Mouse (Mus musculus) MEL (cell line): Measurements from ENCODE around the gene Kif4. TPM values are rescaled to one million over a fixed set of nuclear protein-coding genes. Genes with fewer than 3 reads are reported as not detected.

ENCODE experiments used
- DNase-seq: peaks from one replicate; pipeline ENCODE4 v3.0.0; 2011; ENCODE audit warnings: low read depth, low spot score
- H3K27ac ChIP-seq: 2 replicates; pipeline ENCODE4 v1.5.1; 2012; ENCODE audit warnings: low read depth, mild to moderate bottlenecking, control low read depth, low read length, moderate library complexity; ENCODE audit not compliant: control insufficient read depth
- H3K27me3 ChIP-seq, 2 experiments: fragments of 150-350 bp in 1 of 2; sonication (generic) in 1 of 2; 2 replicates each; pipeline ENCODE4 v1.6.1; 2012; ENCODE audit warnings: low read length in 2 of 2, mild to moderate bottlenecking in 2 of 2, improper control_type of control experiment in 1 of 2, moderate library complexity in 1 of 2; ENCODE audit not compliant: insufficient read depth in 2 of 2, control insufficient read depth in 1 of 2
- H3K36me3 ChIP-seq, 2 experiments: 2 replicates each; pipeline ENCODE4 v1.6.1; 2012 to 2014; ENCODE audit warnings: low read length in 2 of 2, improper control_type of control experiment in 1 of 2, inconsistent platforms in 1 of 2, mild to moderate bottlenecking in 1 of 2; ENCODE audit not compliant: insufficient read depth in 2 of 2, control insufficient read depth in 1 of 2
- H3K4me1 ChIP-seq, 2 experiments: fragments of 150-350 bp in 1 of 2; sonication (generic) in 1 of 2; 2 replicates each; pipeline ENCODE4 v1.6.1; 2012; ENCODE audit warnings: low read length in 2 of 2, improper control_type of control experiment in 1 of 2, mild to moderate bottlenecking in 1 of 2; ENCODE audit not compliant: insufficient read depth in 2 of 2, control insufficient read depth in 1 of 2
- H3K4me3 ChIP-seq, 2 experiments: fragments of 150-350 bp in 1 of 2; sonication (generic) in 1 of 2; 2 replicates each; pipeline ENCODE4 v1.5.1; 2012; ENCODE audit warnings: low read depth in 2 of 2, low read length in 2 of 2, mild to moderate bottlenecking in 2 of 2, moderate library complexity in 2 of 2, control low read depth in 1 of 2, improper control_type of control experiment in 1 of 2; ENCODE audit not compliant: control insufficient read depth in 1 of 2, insufficient read depth in 1 of 2
- H3K79me2 ChIP-seq: 2 replicates; pipeline ENCODE4 v1.6.1; 2012; ENCODE audit warnings: mild to moderate bottlenecking, low read length, moderate library complexity; ENCODE audit not compliant: control insufficient read depth, poor library complexity, insufficient read depth
- H3K9ac ChIP-seq: 2 replicates; pipeline ENCODE4 v1.6.1; 2012; ENCODE audit warnings: low read depth, mild to moderate bottlenecking, control low read depth, low read length, moderate library complexity; ENCODE audit not compliant: control insufficient read depth, poor library complexity, severe bottlenecking
- H3K9me3 ChIP-seq: fragments of 150-350 bp; sonication (generic); replicated peaks from 2 replicates; pipeline ENCODE4 v1.6.1; 2012; ENCODE audit warnings: mild to moderate bottlenecking, low read length, improper control_type of control experiment, moderate library complexity; ENCODE audit not compliant: insufficient read depth
- CHD1 ChIP-seq: IDR thresholded peaks from 2 replicates; pipeline ENCODE4 v1.6.1; 2012; ENCODE audit warnings: low read depth, mild to moderate bottlenecking, inconsistent platforms, low read length, improper control_type of control experiment
- CHD2 ChIP-seq: IDR thresholded peaks from 2 replicates; pipeline ENCODE4 v1.6.1; 2011; ENCODE audit warnings: low read length, improper control_type of control experiment
- CTCF ChIP-seq, 3 experiments: IDR thresholded peaks in 2 of 3; conservative IDR thresholded peaks in 1 of 3; 2 replicates each; pipeline ENCODE4 v1.5.1; 2011 to 2012; ENCODE audit warnings: low read length in 3 of 3, low read depth in 2 of 3, mild to moderate bottlenecking in 2 of 3, improper control_type of control experiment in 1 of 3, inconsistent platforms in 1 of 3, mixed read lengths in 1 of 3, moderate library complexity in 1 of 3; ENCODE audit not compliant: control insufficient read depth in 1 of 3, insufficient read depth in 1 of 3, poor library complexity in 1 of 3, severe bottlenecking in 1 of 3
- E2F4 ChIP-seq: IDR thresholded peaks from 2 replicates; pipeline ENCODE4 v1.6.1; 2011; ENCODE audit warnings: low read depth, low read length, improper control_type of control experiment, borderline replicate concordance
- ELF1 ChIP-seq: IDR thresholded peaks from 2 replicates; pipeline ENCODE4 v1.6.1; 2014; ENCODE audit warnings: low read depth, mild to moderate bottlenecking, inconsistent platforms, low read length, improper control_type of control experiment, moderate library complexity
- EP300 ChIP-seq, 2 experiments: IDR thresholded peaks; 2 replicates each; pipeline ENCODE4 v1.6.1; 2011; ENCODE audit warnings: improper control_type of control experiment in 2 of 2, low read length in 2 of 2, low read depth in 1 of 2, mild to moderate bottlenecking in 1 of 2
- GABPA ChIP-seq: IDR thresholded peaks from 2 replicates; pipeline ENCODE4 v1.6.1; 2012; ENCODE audit warnings: low read depth, mild to moderate bottlenecking, inconsistent platforms, low read length, improper control_type of control experiment, moderate library complexity
- GATA1 ChIP-seq: IDR thresholded peaks from 2 replicates; pipeline ENCODE4 v1.6.1; 2011; ENCODE audit warnings: low read depth, low read length, improper control_type of control experiment
- KAT2A ChIP-seq: conservative IDR thresholded peaks from 2 replicates; pipeline ENCODE4 v1.6.1; 2012; ENCODE audit warnings: low read depth, low read length, improper control_type of control experiment, inconsistent platforms
- MXI1 ChIP-seq: IDR thresholded peaks from 2 replicates; pipeline ENCODE4 v1.6.1; 2011; ENCODE audit warnings: mild to moderate bottlenecking, low read depth, low read length, improper control_type of control experiment
- POLR2A ChIP-seq, 2 experiments: IDR thresholded peaks; 2 replicates each; pipeline ENCODE4 v1.6.1; 2011 to 2012; ENCODE audit warnings: low read length in 2 of 2, mild to moderate bottlenecking in 2 of 2, control low read depth in 1 of 2, improper control_type of control experiment in 1 of 2, low read depth in 1 of 2, moderate library complexity in 1 of 2; ENCODE audit not compliant: control insufficient read depth in 1 of 2, insufficient read depth in 1 of 2, poor library complexity in 1 of 2
- POLR2AphosphoS2 ChIP-seq: IDR thresholded peaks from 2 replicates; pipeline ENCODE4 v1.6.1; 2011; ENCODE audit warnings: low read length, improper control_type of control experiment
- RAD21 ChIP-seq: IDR thresholded peaks from 2 replicates; pipeline ENCODE4 v1.6.1; 2011; ENCODE audit warnings: mild to moderate bottlenecking, low read depth, low read length, improper control_type of control experiment
- RCOR1 ChIP-seq: IDR thresholded peaks from 2 replicates; pipeline ENCODE4 v1.6.1; 2012; ENCODE audit warnings: low read depth, mild to moderate bottlenecking, inconsistent platforms, low read length, improper control_type of control experiment
- SIN3A ChIP-seq: IDR thresholded peaks from 2 replicates; pipeline ENCODE4 v1.6.1; 2012; ENCODE audit warnings: low read length, improper control_type of control experiment, inconsistent platforms
- SMC3 ChIP-seq: IDR thresholded peaks from 2 replicates; pipeline ENCODE4 v1.6.1; 2011; ENCODE audit warnings: low read depth, low read length, improper control_type of control experiment
- TCF12 ChIP-seq: IDR thresholded peaks from 2 replicates; pipeline ENCODE4 v1.6.1; 2014; ENCODE audit warnings: low read depth, mild to moderate bottlenecking, inconsistent platforms, low read length, improper control_type of control experiment, moderate library complexity
- USF1 ChIP-seq: IDR thresholded peaks from 2 replicates; pipeline ENCODE4 v1.6.1; 2014; ENCODE audit warnings: low read depth, mild to moderate bottlenecking, inconsistent platforms, low read length, improper control_type of control experiment, moderate library complexity
- USF2 ChIP-seq, 2 experiments: IDR thresholded peaks; 2 replicates each; pipeline ENCODE4 v1.6.1; 2011 to 2012; ENCODE audit warnings: improper control_type of control experiment in 2 of 2, low read length in 2 of 2, borderline replicate concordance in 1 of 2, inconsistent platforms in 1 of 2, low read depth in 1 of 2, mild to moderate bottlenecking in 1 of 2; ENCODE audit not compliant: insufficient read depth in 1 of 2
- ZC3H11A ChIP-seq: IDR thresholded peaks from 2 replicates; pipeline ENCODE4 v1.6.1; 2012; ENCODE audit warnings: low read depth, mild to moderate bottlenecking, inconsistent platforms, low read length, improper control_type of control experiment
- ZKSCAN1 ChIP-seq: IDR thresholded peaks from 2 replicates; pipeline ENCODE4 v1.6.1; 2012; ENCODE audit warnings: low read depth, mild to moderate bottlenecking, inconsistent platforms, low read length, improper control_type of control experiment, moderate library complexity
- ZMIZ1 ChIP-seq: IDR thresholded peaks from 2 replicates; pipeline ENCODE4 v1.6.1; 2012; ENCODE audit warnings: low read depth, mild to moderate bottlenecking, inconsistent platforms, low read length, improper control_type of control experiment, moderate library complexity
- ZNF384 ChIP-seq: IDR thresholded peaks from 2 replicates; pipeline ENCODE4 v1.6.1; 2012; ENCODE audit warnings: low read depth, mild to moderate bottlenecking, inconsistent platforms, low read length, improper control_type of control experiment
- polyA plus RNA-seq, 2 experiments: library from polyadenylated mRNA; stranded (reverse) in 1 of 2; unstranded in 1 of 2; fragments of >175 nt in 1 of 2; fragments of >200 nt in 1 of 2; gene quantifications; 2 replicates each; pipeline versions ENCODE4 v1.2.1 to v1.2.4; 2012; ENCODE audit warnings: low replicate concordance in 2 of 2, low read depth in 1 of 2; ENCODE audit not compliant: insufficient read length in 2 of 2, insufficient read depth in 1 of 2, missing spikeins in 1 of 2
- total RNA-seq: library from RNA; depleted of rRNA; stranded (reverse); fragments of 300-350 nt; gene quantifications from 2 replicates; pipeline ENCODE4 v1.2.3, GENCODE M21; 2012

The Kif4 gene
- total and polyA plus RNA-seq, 3 experiments: 30.2 to 153 (median 35.2) TPM

DNA sequence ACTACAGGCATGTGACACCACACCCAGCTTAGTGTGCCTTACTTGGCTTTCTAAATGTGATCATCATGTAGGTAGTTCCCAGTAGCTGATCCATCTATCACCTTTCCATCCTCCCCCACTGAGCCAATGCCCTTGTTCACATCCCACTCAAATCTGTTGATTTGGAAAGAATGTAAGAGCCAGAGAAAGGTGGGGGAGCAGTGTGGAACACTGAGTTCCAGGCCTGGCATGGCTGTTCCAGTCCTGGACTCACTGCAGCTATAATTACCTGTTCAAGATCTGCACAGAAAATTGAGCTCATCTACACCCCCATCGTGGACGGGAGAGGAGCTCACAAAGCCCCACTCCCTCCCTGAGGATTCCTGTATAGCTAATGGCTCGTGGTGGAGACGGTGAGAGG, 25.8 kb upstream of the Kif4 start:
- H3K79me2 ChIP-seq: no peaks in the 10 kb centered on the region
- H3K9ac ChIP-seq: no peak overlapping the region
- H3K4me1 ChIP-seq: no peaks in the 10 kb centered on the region
- no peaks in the 10 kb centered on the region for H3K9me3 ChIP-seq
- DNase-seq: no peak
- H3K27ac ChIP-seq: no peak overlapping the region
- no peaks in the 10 kb centered on the region for H3K27me3 ChIP-seq
- TF ChIP-seq RCOR1 (no peak), ZNF384 (no peak), GABPA (no peak), ZKSCAN1 (no peak), POLR2A (IDR thresholded peaks at IDR 0.05; ENCODE audit: control insufficient read depth in 1 of 2, insufficient read depth in 1 of 2, low read depth in 1 of 2, low read length in 2 of 2, poor library complexity in 1 of 2) (no peak)
- H3K4me3 ChIP-seq: no peak overlapping the region
- no peaks in the 10 kb centered on the region for H3K36me3 ChIP-seq

DNA sequence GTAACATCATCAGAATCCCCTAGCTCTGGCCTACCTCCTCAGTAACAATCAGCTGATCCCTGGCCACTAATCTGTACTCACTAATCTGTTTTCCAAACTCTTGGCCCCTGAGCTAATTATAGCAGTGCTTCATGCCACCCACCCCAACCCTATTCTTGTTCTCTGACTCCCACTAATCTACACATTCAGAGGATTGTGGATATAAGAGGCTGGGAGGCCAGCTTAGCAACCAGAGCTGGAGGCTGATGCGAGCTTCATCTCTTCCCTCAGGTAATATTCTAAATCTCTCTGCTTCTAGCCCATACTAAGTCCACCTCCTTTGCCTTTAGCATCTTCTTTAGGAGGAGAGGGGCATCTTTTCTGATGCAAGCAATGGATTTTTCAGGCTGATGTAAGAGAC, 20.2 kb upstream of the Kif4 start, which contains the start of gene Arr3:
TSS of gene Arr3 (plus strand) at position 184 of the 400 bp plus-strand sequence.
- TF ChIP-seq CTCF (IDR thresholded peaks at IDR 0.05 in 2 of 3, conservative IDR thresholded peaks at IDR 0.05 in 1 of 3; ENCODE audit: control insufficient read depth in 1 of 3, insufficient read depth in 1 of 3, low read depth in 2 of 3, low read length in 3 of 3, poor library complexity in 1 of 3, severe bottlenecking in 1 of 3) (no peak), RAD21 (no peak), SIN3A (no peak), CHD2 (no peak), TCF12 (no peak), SMC3 (no peak), ELF1 (no peak), CHD1 (no peak), ZMIZ1 (no peak), USF2 (IDR thresholded peaks at IDR 0.05; ENCODE audit: borderline replicate concordance in 1 of 2, insufficient read depth in 1 of 2, low read depth in 1 of 2, low read length in 2 of 2) (no peak), POLR2A (IDR thresholded peaks at IDR 0.05; ENCODE audit: control insufficient read depth in 1 of 2, insufficient read depth in 1 of 2, low read depth in 1 of 2, low read length in 2 of 2, poor library complexity in 1 of 2) (no peak), KAT2A (no peak), POLR2AphosphoS2 (no peak), ZC3H11A (no peak), GATA1 (no peak), USF1 (no peak), ZKSCAN1 (no peak), EP300 (IDR thresholded peaks at IDR 0.05; ENCODE audit: low read depth in 1 of 2, low read length in 2 of 2) (no peak), E2F4 (no peak), MXI1 (no peak)
- H3K36me3 ChIP-seq: no peaks in the 10 kb centered on the region
- H3K9me3 ChIP-seq: no peaks in the 10 kb centered on the region
- no peaks in the 10 kb centered on the region for H3K4me1 ChIP-seq
- DNase-seq: no peak
- H3K27ac ChIP-seq: no peak within 1 kb of the TSS
- H3K79me2 ChIP-seq: no peaks in the 10 kb centered on the region
- H3K27me3 ChIP-seq: no peaks in the 10 kb centered on the region
- no peak within 1 kb of the TSS for H3K9ac ChIP-seq
- H3K4me3 ChIP-seq: no peak within 1 kb of the TSS
